ENCODE assay signal across 8 mouse cellular contexts in the genomic region with DNA sequence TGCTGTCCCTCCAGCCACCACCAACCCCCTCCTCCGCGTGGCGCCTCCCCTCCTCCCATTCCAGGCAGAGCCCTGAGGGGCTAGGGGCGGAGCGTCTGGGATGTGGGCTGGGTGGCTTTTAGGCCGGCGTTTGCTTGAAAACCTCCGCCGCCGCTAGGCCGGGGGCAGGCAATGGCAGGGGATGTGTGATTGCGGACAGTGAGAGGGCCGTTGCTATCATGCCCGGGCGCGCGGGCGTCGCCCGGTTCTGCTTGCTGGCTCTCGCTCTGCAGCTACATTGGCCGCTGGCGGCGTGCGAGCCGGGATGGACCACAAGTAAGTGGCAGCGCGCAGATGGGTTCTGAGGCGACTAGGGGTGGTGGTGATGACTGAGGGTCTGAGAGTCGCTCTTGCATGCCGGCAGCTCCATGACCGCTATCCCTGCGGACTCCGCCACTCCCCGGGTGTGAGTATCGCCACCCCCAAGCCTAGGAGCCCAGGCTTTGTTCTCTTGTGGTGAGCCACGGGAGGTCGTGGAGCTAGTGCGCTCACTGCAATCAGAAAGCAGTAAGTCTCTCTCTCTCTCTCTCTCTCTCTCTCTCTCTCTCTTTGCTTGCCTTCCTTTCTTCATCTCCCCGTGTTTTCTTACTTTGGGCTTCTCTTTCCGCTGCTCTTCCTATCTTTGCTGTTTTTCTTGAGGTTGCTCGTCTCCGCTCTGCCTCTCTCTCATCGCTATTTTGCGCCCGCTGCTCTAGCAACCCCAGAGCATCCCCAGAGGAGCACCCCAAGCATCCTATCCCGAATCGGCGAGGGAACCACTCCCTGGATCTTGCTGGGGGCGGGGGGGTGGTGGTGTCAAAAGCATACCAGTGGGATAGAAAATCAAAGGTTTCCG. TPM values are rescaled to one million over a fixed set of nuclear protein-coding genes. Genes with fewer than 3 reads are reported as not detected.
DNase-seq lines count a peak whose midpoint lies in the region.

A gene (plus strand): TSS at position 97 of the 874 bp plus-strand sequence.

- peaks cover 37% of the 10 kb centered on the region for H3K4me1 ChIP-seq in hindbrain, embryonic 10.5 days (replicated peaks)

- peak within 1 kb of the TSS; percentile 93 for H3K27ac ChIP-seq in hindbrain, embryonic 10.5 days

- peak; percentile 87 for DNase-seq in NIH3T3 (ENCODE audit: low read depth)
- peak; percentile 74 for DNase-seq in cerebellum, adult 9-11 months
- peak; percentile 65 to 72 for DNase-seq in frontal cortex, postnatal 10 days (ENCODE audit: low spot score in 2 of 2)
- DNase-seq in hindbrain, embryonic 10.5 days (ENCODE audit: low spot score) = peak; percentile 87
- DNase-seq in layer of hippocampus, postnatal 25 days (ENCODE audit: extremely low spot score in 1 of 2, low spot score in 1 of 2) = peak; percentile 48 to 51
- peak; percentile 92 for DNase-seq in lung, postnatal 10 days
- DNase-seq in ovary, postnatal 14 days (ENCODE audit: low spot score) = peak; percentile 56
- DNase-seq in thymus, postnatal 4 days = peak; percentile 69

- WGBS in hindbrain, embryonic 10.5 days = under 1% methylated on average over 51 of the region's 51 CpGs

- H3K27me3 ChIP-seq in hindbrain, embryonic 10.5 days (ENCODE audit: insufficient read depth, poor library complexity, severe bottlenecking) = peaks cover 18% of the 10 kb centered on the region; the same call in 1 of the 2 replicates

- peaks cover 5% of the 10 kb centered on the region; the same call in 1 of the 2 replicates for H3K36me3 ChIP-seq in hindbrain, embryonic 10.5 days

- H3K4me3 ChIP-seq in hindbrain, embryonic 10.5 days = peak within 1 kb of the TSS; percentile 72

- H3K9me3 ChIP-seq in hindbrain, embryonic 10.5 days = no peaks in the 10 kb centered on the region

RNA-seq across cellular contexts. Expression of the gene that starts here (rescaled TPM):
- 12.9 and 14.0 TPM in 2 replicates for polyA plus RNA-seq in hindbrain, embryonic 10.5 days (2016; fragmentation: Nextera tagmentation; extraction: Ambion mirVana)
- 10 to 100 TPM; 15.7 to 18.3 TPM for total RNA-seq in layer of hippocampus, postnatal 25 days (2021)

Comparison
In these comparisons a context has a peak if more than half of its experiments do, and no peak if none do; other contexts are left out.
1. Peak in every context shown above with its lines: DNase-seq, H3K4me3 ChIP-seq and H3K27ac ChIP-seq.